Mouse (Mus musculus) gastrocnemius, adult 8-10 months (tissue): ENCODE results near the gene Nudt9. TPM values are rescaled to one million over a fixed set of nuclear protein-coding genes. Genes with fewer than 3 reads are reported as not detected.
A peak's percentile ranks its signal among the peaks of the same experiment; 100 is the strongest.
"Not testable (repeated sequence)": the region's sequence is repeated elsewhere in the genome, so short reads cannot be mapped to it uniquely, and the experiment has no call there.

Experiments
- DNase-seq, 2 experiments: peaks; one replicate each; pipeline ENCODE4 v3.0.0; 2022; ENCODE audit warnings: low spot score in 2 of 2
- total RNA-seq, 4 experiments: library from RNA; stranded (reverse); gene quantifications; 2 replicates each; pipeline ENCODE4 v1.2.4; 2022

Gene Nudt9
- total RNA-seq, result 10 to 100 TPM; 62.8 to 74.7 (median 69.1) TPM

DNA sequence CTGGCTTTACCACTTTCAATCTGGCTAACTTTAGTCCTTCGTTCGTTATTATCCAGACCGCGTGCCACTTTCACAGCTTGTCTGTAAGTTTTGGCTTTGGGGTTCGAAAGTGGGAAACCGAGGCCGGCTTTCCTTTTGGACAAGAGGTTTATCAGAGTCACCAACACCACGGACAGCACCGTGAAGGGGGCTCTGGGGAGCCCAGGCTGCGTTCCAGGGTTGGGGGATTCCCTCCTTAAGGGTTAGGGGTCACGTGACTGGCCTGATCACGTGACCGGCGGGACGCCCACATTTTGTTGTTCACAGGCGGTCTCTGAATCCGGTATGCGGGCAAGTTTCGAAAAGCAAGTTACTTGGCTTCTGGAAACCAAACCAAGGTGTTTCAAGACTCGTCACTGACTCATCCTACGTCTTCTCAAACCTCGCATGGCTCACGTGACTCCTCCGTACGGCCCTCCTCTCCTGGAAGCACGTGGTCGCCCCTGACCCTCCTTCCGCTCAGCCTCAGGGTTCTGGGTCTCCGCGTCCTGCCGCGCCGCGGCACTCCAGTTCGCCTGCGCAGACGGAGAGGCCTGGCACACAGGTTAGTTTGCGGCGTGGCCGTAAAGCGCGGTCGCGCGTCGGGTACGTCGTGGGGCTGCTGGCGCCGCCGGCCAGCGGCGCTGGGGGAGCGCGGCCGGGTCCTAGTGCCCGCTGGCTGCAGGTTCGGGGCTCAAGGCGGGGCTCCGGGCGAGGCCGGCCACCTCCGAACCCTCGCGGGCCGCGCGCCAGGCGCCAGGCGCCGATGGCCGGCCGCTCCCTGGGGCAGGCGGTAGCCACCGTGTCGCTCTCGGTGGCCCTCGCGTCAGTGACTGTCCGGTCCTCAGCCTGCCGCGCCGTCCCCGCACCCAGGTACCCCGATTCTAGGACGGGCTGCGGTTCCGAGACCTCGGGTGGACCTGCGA, at the start of gene Nudt9:
Gene Nudt9 (plus strand): TSS at position 51 of the 944 bp plus-strand sequence.
- DNase-seq, result peak; percentile 93 to 96

DNA sequence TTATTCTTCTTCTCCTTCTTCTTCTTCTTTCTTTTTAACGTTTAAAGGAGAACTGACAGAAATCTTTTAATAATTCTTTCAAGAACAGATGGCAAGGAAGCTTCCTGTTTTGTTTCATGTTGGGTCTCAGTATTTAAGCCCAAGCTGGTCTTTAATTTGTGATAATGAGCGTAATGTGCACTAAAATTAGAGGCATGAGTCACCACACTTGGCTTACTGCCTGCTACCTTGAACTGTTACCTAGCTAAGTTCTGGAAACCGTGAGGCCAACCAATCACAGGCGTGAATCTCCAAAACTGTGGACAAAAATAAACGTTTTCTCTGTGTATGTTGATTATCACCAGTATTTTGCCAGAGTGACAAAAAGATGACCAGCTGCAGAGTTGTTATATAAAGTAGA, 47.4 kb upstream of the Nudt9 start:
- DNase-seq, result no peak

DNA sequence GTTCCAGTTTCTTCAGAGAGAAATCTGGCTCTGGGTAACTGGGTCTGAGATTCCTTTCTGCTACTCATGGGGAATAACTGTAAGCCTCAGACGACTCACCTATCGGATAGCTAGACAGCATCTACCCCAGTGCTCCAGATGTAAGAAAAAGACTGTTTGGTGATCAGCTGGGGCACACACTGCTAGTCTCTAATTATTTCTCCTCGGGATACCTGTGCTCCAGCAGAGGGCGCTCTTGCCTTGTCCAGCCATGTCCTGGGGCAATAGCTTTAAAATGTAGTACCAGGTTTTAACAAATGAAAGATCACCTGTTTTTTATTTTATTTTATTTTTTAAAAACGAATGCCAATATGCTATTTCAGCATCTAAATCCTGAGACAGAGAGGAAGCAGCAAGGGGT, 46.4 kb upstream of the Nudt9 start:
- peak; percentile 51 to 66 for DNase-seq

DNA sequence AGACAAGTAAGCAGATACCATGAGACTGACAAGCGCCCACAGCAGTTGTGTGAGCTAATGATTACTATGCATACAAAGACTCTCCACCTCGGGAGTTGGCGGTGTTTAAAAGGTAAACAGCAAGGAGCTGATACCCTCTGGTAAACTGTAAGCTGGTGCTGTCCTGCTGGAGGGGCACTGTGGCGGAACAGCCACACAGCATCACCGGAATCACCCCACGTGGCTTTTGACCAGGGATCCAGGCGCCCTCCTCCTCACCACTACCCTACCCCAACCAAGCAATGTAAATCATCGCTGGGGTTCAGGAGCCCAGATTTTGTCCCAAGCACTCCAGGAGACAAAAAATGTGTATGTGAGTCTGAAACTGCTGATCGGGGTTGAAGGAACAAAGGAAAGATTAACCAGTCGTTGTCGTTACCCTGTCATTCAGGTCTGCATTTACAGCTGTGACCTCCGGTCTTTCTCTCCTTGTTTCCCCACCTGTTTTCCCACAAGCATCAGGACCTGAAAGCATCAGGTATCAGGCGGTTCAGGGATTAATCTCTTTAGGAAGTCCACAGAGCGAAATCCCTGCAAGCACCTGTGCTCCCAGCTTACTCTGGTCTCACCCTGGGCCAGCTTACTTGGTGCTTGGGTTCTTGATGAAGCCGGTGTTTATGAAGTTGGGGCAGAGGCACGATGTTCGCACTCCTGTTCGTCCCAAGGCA, 43.4 kb upstream of the Nudt9 start:
- no peak for DNase-seq

DNA sequence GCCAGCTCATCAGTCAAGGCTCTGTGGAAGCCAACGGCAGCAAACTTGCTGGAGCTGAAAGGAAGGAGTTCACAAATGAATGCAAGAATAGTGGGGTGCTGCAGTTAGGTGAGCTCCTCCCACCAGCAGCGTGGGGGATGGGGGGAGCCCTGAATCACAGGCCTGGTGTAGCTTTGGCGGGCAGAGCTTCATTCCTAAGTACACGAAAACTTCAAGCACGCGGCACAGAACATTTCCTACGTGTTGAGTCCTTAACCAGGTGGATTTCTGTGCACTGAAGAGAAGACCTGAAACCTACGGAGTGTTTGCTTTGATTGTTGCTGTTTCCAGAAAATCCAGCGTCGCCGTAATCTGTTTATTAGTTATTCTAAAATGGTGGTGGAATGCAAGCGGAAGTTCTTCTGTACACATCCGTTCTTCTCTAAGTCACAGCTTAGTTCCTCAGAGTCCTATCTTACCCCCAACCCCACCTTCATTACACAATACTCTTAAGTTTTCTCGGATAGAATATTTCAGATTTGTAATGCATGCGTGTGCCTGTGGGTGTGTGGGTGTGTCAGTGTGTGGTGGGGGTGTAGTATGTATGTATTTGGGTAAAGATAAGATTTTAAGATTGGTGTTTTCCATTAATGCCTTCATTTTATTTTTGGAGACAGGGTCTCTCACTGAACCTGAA, 42.7 kb upstream of the Nudt9 start:
- DNase-seq, result no peak

DNA sequence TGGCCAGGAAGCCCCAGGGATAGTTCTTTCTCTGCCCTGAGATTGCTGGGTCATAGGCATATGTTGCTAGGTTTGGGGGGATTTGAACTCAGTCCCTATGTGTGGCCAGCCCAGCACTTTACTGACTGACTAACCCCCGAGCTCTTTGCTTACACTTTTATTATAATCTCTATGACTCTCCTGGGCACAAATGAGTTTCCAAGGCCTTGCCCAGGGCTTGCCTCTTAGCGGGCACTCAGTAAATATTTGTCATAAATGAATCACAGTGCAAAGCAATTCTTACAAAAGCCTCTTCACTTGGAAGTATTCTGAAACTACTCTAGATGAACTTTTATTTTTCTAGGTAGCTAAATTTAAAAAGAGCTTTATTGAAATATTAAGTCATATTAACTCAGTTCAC, 42.2 kb upstream of the Nudt9 start:
- DNase-seq, result no peak

DNA sequence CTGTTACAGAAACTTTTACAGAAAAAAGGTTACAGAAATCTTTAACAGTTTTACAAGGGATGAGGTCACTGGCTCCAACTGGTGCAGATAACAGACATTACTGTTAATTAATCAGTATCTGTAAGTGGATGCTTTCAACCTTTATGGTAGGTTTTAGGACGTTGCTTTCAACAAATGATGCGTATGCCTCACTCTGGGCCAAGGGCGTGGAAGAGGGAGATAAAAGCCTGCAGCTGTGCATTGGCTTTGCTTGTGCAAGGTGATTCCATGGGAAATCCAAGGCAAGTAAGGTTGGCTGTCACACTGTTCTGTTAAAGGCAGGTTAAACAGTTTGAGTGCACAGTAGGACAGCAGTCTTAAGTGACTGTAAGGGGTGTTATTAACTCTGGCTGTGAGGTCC, 39.3 kb upstream of the Nudt9 start:
- DNase-seq, result no peak

DNA sequence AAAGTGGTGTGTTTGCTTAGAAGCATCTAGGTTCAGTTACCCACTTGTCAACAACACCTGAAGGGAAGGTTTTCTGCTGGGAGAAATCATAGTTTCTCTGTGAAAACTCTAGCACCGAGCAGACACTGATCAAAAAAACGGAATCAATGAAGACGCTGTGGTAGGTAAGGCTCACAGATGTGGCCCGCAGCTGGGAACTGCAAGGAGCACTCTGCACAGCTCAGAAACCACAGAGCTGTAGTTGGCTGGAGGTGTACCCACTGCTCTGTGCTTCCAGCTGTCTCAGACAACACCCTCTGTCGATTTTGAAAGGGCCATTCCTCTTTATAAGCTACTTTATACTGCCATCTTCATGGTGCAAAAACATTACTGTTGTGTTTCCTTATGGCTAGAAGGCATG, 38.3 kb upstream of the Nudt9 start:
- no peak for DNase-seq

DNA sequence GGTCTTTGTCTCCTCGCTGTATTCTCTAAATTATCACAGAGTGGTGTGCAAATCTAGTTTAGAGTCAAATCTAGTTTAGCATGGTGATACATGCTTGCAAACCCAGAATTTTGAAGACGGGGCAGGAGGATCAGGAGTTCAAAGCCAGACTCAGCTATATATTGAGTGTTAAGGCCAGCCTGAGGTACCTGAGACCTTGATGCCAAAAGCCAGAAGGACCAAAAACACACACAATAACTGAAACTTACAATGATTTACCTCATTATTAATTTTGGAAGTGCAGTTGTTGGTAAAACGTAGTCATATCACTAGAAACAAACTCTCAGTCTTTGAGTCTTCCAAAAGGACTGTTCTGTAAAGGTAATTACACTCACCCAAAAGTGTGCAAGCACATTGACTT, 36.7 kb upstream of the Nudt9 start:
- no peak for DNase-seq

DNA sequence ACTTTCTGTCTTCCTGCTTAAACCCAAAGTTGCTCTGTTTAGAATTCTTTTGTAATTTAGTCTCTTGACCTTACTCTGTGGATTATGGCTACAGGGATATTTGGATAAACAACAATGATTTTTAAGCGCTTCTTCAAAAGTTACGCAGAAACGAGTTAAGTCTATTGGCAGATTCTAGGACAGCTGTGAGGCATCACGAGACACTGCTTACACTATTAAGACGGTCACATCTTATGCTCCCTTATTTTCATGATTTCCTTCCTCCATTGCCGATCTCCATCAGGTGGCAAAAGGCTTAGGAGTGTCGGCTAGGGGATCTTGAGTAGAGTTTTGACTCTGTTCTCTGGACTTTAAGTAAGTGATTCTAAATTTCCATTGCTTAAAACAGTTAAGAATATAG, 35.8 kb upstream of the Nudt9 start:
- DNase-seq, result no peak

DNA sequence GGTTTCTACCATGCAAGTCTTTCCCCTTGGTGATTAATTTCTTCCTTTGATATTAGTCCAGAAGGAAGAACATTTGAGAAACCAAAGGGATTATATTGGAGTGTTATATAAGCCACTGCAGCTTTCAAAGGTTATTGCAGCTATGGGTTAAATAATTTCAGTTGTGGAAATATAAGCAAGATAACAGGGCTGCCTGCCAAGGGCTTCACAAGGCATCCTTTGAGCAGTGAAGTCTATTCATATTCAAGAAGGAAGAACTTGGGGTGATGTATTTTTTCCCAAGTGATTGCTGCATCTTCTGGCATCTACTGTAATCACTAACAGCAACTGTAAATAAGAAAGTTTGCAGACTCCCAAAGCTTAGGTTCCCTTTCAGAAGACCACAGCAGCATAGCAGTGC, 34.7 kb upstream of the Nudt9 start:
- DNase-seq, result no peak

DNA sequence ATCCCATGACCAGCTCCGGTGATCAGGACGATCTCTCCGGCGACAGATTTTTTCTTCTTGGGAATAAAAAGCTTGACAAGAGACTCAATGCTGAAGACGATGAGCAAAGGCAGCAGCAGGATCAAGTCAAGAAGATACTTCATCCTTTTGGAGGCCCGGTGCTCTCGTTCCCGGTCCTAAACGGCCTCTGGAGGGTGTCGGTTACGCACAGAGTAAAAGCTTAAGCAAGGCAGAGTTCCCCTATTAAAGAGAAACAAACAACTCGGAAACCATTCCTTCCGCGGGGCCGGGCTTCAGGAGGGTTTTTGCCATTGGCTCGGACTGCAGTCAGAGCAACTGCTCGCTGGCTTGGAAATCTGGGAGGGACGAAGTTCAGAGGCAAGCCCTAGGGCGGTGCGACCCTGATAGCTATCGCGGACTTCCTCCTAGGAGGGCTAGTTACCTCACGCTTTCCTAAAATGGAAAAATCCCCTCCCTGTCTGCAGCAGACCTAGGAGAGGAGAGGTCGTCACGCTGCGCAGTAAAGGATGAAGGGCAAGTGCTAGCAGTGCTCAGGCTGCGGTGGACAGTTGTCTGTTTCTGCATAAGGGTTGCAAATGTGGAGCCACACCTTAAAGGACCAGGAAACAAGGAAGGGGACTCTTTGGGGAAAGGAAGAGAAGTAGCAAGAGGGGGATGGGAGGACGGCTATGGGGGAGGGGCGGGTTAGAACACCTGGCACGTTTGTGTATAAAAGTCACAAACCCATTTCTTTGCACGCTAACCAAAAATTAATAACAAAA, 24.3 kb upstream of the Nudt9 start, which contains the start of gene Hsd17b11:
Gene Hsd17b11 (minus strand): TSS at position 323 of the 782 bp plus-strand sequence.
- peak; percentile 71 for DNase-seq

DNA sequence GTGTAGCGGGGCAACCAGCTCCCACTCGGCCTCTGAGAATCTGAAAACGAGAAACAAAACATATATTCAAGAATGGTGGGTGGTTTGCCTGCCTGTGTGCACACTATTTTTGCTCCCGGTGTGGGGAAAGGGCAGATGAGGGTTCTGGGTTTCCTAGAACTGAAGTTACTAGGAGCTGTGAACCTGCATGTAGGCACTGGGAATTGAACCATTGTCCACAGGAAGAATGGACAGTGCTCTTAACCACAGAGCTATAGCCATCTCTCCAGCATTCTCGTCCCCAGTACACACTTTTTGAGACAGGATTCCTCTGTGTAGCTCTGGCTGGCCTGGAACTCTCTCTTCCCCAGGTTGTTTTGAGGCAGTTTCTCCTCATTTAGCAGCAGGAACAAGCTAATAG, 23.5 kb upstream of the Nudt9 start:
- DNase-seq, result no peak

DNA sequence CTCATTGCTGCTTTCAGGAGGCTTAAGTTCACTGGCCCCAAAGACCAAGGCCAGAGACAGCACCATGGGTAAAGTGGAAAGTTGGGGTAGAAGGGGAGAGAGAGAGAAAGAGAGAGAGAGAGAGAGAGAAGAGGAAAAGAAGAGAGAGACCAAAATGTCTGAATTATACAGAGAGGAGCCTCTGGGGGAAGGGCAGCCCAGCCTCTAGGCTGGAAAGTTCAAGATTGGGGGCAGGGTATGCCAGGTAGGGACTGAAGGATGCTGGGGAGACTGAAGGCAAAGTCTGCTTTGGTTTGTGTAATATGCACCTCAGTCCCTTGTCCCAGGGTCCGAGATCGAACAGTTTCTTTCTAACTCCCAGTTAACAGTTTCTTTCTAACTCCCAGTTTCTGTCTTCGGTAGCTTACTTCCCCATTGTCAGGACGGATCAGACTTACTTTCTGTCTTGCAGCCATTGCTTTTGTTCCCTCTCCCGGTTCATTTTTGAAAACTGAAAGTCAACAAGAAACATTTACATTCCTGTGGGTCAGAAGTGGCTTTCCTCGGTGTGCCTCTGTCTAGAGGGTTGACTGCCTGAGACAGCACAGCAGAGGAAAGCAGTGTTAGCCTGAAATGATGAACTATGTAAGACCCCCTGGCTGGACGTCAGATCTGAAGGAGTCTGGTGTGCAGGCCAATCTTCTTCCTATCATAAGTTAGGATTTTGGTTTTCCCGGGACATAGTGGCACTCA, 22.7 kb upstream of the Nudt9 start:
- DNase-seq, result no peak

DNA sequence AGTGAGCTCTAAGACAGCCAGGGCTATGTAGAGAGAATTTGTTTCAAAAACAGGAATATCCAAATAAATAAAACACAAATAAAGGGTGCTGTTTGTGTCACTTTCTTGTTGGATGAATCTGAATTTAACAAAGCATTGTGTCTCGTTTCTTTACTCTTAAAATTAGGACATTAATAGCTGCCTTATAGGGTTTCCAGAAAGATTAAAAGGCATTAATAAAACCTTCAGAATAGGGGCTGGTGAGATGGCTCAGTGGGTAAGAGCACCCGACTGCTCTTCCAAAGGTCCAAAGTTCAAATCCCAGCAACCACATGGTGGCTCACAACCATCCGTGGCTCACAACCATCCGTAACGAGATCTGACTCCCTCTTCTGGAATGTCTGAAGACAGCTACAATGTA, 21.9 kb upstream of the Nudt9 start:
- DNase-seq, result not testable (repeated sequence)

DNA sequence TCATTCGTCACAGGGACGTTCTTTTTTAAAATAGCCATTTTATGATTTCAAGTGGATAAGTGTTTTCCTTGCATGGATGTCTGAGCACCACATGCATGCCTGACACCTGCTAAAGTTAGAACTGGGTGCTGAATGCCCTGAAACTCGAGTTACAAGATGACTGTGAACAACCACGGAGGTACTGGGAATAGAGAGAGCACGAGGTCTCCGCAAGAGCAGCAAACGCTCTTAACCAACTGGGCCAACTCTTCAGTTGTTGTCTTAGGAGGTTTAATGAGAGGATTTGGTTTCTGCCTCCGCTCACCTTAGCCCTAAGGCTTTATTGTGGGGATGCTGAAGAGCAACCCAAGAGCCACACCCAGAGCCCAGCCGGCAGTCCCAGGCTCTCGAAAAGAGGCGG, 21.3 kb upstream of the Nudt9 start:
- no peak for DNase-seq

DNA sequence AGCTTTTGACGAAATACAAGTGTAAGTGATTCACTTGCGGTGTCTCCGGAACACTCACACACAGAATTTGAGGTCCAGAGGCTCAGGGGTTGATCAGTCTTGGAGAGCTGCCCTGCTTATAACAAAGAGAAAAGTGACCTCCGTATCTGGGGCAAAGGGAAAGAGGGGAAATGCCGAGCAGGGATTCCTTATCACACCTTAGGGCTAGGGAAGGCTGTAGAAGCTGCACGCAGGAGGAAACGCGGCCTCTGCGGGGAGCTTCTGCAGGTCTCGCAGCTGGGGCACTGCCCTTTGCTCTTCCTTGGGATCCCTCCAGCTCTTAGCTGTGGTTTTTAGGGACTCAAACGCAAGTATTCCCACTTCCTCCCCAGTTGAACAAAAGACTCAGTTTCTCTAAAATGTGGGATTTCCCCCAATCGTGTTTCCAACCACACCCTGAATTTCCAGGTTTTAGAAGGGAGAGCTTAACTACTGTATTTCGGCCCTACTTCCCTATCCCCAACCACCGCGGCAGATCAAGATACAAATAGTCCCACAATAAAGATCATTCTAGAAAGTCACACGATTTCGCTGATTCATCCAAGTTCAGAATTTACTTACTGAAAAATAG, 20.8 kb upstream of the Nudt9 start:
- no peak for DNase-seq

DNA sequence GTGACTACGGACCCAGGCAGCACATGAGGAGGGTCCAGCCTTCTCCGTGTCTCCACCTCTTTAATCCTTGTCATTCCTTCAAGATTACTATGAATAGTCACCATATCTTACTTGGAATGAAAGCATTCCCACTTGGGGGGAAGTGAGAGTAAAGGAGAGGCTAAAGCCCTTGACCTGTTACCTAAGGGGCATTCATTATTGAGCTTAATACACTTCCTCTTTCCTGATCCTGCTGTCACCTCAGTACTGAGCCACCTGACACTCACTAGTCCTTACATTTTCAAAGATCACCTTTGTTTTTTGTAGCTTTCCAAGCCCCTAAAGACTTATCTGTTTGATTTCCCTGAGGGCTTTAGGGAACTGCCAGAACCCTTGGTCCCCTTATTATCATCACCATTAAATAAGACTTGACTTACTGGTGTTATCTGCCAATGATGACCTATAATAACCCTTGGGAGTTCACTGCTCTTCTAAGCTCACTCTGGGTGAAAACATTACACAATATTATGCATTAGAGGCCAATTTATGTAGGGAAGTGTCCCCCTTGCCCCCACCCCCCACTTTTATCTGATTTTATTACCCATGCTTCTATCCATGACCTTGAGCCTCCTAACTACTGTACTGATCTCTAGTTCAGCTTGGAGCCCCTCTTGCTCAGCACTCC, 13.5 kb upstream of the Nudt9 start:
- no peak for DNase-seq

DNA sequence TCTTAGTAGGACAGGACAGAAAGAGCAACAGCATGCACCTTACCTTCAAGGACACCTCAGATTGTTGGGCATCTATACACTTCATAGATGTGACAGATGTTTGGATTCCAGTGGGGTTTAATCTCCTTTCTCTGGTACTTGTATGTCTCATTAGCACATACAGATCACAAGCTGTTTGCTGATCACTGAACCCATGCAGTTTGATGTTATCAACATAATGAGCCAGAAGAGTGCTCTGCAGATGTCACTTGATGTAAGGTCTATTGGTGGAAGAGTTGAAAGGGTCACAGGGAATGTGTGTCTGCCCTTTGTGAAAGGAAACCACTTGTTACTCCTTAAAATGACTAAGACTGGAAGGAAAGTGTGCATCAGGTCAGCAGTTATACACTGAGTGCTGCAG, 11.0 kb upstream of the Nudt9 start:
- DNase-seq, result no peak

DNA sequence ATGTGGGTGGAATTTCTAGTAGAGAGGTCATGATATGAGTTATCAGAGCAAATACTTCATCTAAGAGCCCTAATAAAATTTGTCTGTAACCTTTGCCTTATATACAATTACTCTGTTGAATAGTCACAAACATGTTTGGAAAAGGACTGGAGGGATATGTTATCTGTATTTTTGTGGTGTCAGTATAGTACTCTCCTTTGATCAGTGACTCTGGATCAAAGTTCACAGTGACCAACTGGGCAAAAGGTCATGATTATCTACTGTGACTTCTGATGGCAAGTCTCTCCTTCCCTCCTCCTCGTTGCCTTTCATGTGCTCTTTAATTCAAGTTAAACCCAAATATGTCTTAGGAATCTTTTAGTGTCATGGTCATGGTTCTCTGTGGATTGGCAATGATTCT, 10.3 kb upstream of the Nudt9 start:
- no peak for DNase-seq
